Mouse (Mus musculus): ENCODE data around the gene Hist1h2ai.

The Hist1h2ai gene

DNA sequence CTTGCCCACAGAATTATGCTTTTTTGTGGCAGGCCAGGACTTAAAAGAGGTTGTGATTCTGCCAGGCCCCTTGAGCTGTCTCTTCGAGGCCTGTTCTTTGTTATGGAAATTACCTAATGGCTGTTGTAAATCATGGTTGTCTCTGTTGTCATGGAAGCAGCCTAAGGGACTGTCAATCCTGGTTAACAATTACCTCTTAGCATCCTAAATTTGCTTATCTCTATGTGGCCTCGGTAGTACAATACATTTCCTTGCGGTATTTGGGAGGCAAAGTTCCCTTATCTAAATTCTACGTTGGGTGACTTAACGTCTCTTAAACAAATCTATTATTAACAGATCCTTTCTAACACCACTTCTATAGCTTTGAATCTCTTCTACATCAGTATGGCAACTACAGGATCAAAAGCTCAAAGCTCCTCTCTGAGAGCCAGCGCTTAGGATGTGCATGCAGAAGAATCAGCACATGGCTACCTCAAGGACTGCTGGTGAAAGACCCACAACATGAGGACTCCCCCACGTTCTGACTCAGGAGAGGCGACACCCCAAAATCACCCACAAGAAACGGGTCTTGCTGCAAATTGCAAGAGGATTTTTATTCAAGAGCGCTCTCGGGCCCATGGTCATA is 11.8 kb downstream of the Hist1h2ai start:
- no peak for DNase-seq (ENCODE audit: low spot score in 2 of 2)

GRCm38 (mm10) chr13:21729544-21729943 is 13.3 kb downstream of the Hist1h2ai start:
- no peak for DNase-seq (ENCODE audit: low spot score in 2 of 2)

DNA sequence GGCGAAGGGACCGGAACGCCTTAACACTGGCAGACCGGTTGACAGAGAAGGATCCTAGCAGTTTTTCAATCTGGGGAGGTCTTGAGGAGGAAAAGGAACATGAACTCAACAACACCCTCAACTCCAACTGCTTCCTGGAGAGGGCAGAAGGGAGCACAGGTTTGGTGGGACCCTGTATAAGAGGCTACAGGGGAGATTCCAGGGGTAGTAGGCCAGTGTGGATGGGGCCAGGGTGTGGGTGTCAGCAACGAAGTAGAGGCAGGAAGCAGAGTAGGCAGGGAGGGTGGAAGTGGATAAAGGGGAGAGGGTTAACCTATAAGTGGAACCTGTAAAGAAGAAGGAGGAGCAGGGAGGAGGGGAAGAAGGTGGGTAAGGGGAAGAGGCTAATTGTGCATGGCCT is 17.2 kb downstream of the Hist1h2ai start:
- no peak for DNase-seq (ENCODE audit: low spot score in 2 of 2)

GRCm38 (mm10) chr13:21734010-21734905 is 18.0 kb downstream of the Hist1h2ai start:
- peak in 1 of 2 experiments; percentile 75 for DNase-seq (ENCODE audit: low spot score in 2 of 2)

GRCm38 (mm10) chr13:21734906-21735767 is 18.9 kb downstream of the Hist1h2ai start, which contains the start of gene Hist1h4j:
Gene Hist1h4j, plus strand, starts transcription at chr13:21735064.
- DNase-seq (ENCODE audit: low spot score in 2 of 2): peak; percentile 68 to 78

DNA sequence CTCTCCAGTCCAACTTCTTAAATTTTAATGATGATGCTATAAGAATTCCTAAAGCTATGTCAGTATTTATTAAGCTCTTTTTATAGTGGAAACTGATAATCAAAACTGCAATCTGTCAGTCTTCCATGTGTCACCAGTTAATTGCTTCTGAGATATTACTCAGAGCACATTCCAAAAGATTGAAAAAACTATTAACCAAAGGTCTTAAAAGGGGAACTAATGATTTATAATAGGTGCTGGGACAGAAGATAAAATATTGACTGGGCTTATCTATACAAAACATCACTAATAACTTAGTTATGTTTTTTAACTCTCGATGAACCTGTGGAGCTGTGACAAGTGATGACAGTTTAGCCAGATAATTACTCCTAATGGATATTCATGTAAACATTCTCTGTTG is 28.8 kb downstream of the Hist1h2ai start:
- no peak for DNase-seq (ENCODE audit: low spot score in 2 of 2)

DNA sequence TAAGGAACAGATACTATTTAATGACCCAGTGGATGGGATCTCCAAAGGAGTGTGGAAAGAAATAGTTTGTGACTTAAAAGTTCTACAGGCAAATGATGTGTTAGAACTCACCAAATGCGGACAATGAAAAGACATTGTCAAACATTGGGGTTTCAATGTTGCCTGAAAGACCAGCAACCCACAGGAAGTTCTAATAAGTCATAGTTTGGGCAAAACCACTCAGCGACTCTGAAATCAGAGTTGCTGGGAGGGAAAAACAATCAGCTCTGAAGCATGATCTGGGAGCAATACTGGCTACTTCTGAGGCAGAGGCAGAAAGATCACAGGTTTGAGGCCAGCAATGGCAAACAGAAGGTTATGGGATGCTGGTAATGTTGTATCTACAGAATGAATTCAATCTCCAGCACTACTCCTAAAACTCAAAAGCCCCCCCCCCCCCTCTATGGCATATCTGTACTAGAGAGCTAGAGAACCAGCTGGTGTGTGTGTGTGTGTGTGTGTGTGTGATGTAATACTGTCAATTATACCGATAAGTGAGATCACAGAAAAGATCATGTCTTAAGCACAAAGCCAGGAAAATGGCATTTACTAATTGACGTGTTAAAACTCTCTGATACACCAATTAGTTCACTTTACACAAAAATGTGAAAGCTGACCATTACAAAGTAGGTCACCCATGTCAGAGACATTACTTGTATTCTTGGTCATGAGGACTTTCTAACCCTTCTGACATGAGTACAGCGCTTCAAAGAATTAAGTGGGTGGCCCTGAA is 33.4 kb downstream of the Hist1h2ai start:
- no peak for DNase-seq (ENCODE audit: low spot score in 2 of 2)

GRCm38 (mm10) chr13:21750159-21751017 is 34.2 kb downstream of the Hist1h2ai start, which contains the start of gene Hist1h4k:
Gene Hist1h4k, minus strand, starts transcription at chr13:21750505.
- DNase-seq (ENCODE audit: low spot score in 2 of 2): peak; percentile 90 to 96

GRCm38 (mm10) chr13:21751417-21751816 is 35.2 kb downstream of the Hist1h2ai start:
- DNase-seq (ENCODE audit: low spot score in 2 of 2): no peak

DNA sequence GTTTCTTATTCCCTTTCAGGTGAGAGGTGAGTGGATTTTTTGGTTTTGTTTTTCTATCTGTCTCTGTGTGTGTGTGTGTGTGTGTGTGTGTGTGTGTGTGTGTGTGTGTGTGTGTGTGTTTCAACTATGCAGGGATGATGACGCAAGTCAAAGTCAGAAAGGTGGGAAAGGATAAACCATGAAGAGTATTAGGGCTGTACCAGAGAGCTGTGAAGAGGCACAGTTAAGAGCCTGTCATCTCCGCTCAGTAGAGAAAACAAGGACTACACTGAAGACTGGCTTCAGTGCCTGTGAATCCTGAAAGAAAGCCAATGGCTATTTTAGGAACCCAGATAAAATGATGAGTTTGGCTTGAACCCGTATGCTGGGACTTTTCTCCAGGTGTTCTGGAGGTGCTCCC is 35.6 kb downstream of the Hist1h2ai start:
- DNase-seq (ENCODE audit: low spot score in 2 of 2): no peak

GRCm38 (mm10) chr13:21752356-21752755 is 36.1 kb downstream of the Hist1h2ai start:
- DNase-seq (ENCODE audit: low spot score in 2 of 2): no peak

DNA sequence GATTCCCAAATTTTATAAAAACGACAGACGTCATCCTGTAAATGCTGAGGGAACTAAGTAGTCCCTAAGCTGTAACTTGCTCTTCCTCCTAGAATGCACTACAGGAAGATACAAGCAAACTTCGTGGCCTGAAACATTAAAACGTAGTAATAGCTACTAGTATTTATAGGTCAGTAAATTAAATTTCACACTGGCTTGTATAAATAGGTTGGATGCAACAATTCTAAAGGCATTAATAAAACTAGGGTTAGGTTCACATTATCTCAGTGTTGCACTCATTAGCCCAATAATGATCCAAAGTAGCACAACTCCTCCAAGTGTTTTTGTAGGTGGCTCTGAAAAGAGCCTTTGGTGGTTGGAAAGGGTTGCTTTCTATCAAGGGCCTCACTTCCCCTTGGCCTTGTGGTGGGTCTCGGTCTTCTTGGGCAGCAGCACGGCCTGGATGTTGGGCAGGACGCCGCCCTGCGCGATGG is 36.9 kb downstream of the Hist1h2ai start:
- no peak for DNase-seq (ENCODE audit: low spot score in 2 of 2)

DNA sequence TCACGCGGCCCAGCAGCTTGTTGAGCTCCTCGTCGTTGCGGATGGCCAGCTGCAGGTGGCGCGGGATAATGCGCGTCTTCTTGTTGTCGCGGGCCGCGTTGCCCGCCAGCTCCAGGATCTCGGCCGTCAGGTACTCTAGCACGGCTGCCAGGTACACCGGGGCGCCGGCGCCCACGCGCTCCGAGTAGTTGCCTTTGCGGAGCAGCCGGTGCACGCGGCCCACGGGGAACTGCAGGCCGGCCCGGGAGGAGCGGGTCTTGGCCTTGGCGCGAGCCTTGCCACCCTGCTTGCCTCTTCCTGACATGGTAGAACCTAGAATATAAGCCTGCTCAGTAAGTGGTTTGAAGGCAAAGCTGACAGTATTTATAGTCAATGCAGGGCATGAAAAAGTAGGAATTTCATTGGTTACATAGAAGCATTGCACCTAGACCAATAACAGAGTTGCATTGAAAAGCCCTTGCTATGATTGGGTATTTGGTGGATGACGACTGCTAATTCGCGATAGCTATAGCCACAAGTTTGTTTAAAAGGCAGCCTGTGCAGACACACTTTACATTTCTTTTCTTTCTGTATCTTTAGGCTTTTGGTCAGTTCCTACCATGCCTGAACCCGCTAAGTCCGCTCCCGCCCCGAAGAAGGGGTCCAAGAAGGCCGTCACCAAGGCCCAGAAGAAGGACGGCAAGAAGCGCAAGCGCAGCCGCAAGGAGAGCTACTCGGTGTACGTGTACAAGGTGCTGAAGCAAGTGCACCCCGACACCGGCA is 37.5 kb downstream of the Hist1h2ai start, which contains the start of the genes Hist1h2ak and Hist1h2bn:
TSS of gene Hist1h2ak (minus strand) at position 304 of the 762 bp plus-strand sequence.
TSS of gene Hist1h2bn (plus strand) at position 600 of the 762 bp plus-strand sequence.
- peak; percentile 62 to 70 for DNase-seq (ENCODE audit: low spot score in 2 of 2)

GRCm38 (mm10) chr13:21754294-21755001 is 38.2 kb downstream of the Hist1h2ai start:
- DNase-seq (ENCODE audit: low spot score in 2 of 2): peak in 1 of 2 experiments; percentile 50

DNA sequence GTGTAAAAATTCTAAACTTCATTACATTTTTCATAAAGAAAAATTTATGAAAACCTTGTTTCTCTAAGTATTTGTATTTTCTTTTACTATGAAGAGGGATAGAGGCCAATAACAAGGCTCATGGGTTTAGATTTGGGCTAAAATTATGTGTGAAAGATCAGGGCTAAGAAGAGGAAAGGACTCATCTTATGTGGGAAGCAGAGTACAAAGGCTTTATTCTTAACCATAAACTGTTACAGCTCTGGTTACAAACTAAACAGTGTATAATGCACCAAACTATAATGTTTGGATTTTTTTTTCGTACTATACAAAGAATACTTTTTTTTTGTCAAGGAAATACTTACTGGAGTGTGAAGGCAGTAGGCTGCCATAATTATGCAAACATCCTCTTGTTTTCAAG is 39.5 kb downstream of the Hist1h2ai start:
- DNase-seq (ENCODE audit: low spot score in 2 of 2): no peak
